Mouse (Mus musculus) hindbrain, postnatal 0 days (tissue): ENCODE data around the gene Tcea2. TPM values are rescaled to one million over a fixed set of nuclear protein-coding genes. Genes with fewer than 3 reads are reported as not detected.

ENCODE experiments used
- ATAC-seq: fragments of 200-750 bp; cut with Nextera tagmentation; 2 replicates; pipeline ENCODE4 v1.8.0; 2017; ENCODE audit warnings: mild to moderate bottlenecking, moderate TSS enrichment, moderate library complexity
- DNase-seq: peaks from one replicate; pipeline ENCODE4 v3.0.0-alpha.2; 2015; ENCODE audit warnings: low spot score
- H3K27ac ChIP-seq: fragments of 300-500 bp; sonication (generic); 2 replicates; pipeline ENCODE4 v1.5.1; 2014; ENCODE audit warnings: mild to moderate bottlenecking
- H3K27me3 ChIP-seq: fragments of 300-500 bp; sonication (generic); 2 replicates; pipeline ENCODE4 v1.6.1; 2014; ENCODE audit warnings: low read length, mixed read lengths; ENCODE audit not compliant: insufficient read depth
- H3K36me3 ChIP-seq: fragments of 300-500 bp; sonication (generic); 2 replicates; pipeline ENCODE4 v1.6.1; 2014; ENCODE audit warnings: low read length, mixed read lengths; ENCODE audit not compliant: insufficient read depth
- H3K4me1 ChIP-seq: fragments of 300-500 bp; sonication (generic); 2 replicates; pipeline ENCODE4 v1.6.1; 2014; ENCODE audit warnings: antibody characterized with exemption, low read length, mixed read lengths; ENCODE audit not compliant: insufficient read depth
- H3K4me2 ChIP-seq: fragments of 300-500 bp; sonication (generic); 2 replicates; pipeline ENCODE4 v1.6.1; 2014; ENCODE audit warnings: low read depth, mild to moderate bottlenecking, low read length, moderate library complexity, mixed read lengths
- H3K4me3 ChIP-seq: fragments of 300-500 bp; sonication (generic); 2 replicates; pipeline ENCODE4 v1.5.1; 2014; ENCODE audit warnings: low read length
- H3K9ac ChIP-seq: fragments of 300-500 bp; sonication (generic); replicated peaks from 2 replicates; pipeline ENCODE4 v1.6.1; 2014; ENCODE audit warnings: mild to moderate bottlenecking, low read length, moderate library complexity, mixed read lengths
- H3K9me3 ChIP-seq: fragments of 300-500 bp; sonication (generic); 2 replicates; pipeline ENCODE4 v1.6.1; 2016; ENCODE audit warnings: low read length, mixed read lengths
- CTCF ChIP-seq: IDR thresholded peaks from 2 replicates; pipeline ENCODE4 v1.5.1; 2016; ENCODE audit warnings: antibody characterized with exemption, control low read depth, low read depth
- WGBS: fragments of 180-500 bp; shearing (Covaris S2); extraction: QIAGEN DNeasy Blood & Tissue Kit; methylation state at CpG from one replicate; pipeline ENCODE4 v1.1.7; 2014; 5-methylcytosine and 5-hydroxymethylcytosine counted together
- polyA plus RNA-seq: library from polyadenylated mRNA; unstranded; fragments of >200 nt; fragmentation: Nextera tagmentation; extraction: Ambion mirVana; gene quantifications from 2 replicates; pipeline ENCODE4 v1.2.1, GENCODE M21; 2015
- total RNA-seq: library from RNA; depleted of rRNA; stranded (reverse); fragments of >200 nt; gene quantifications from 2 replicates; pipeline ENCODE4 v1.2.3, GENCODE M21; 2014

Gene Tcea2
- total and polyA plus RNA-seq, 2 experiments from 2014 or later, result 48.7 to 50.2 TPM

GRCm38 (mm10) chr2:181648926-181649325, 31.2 kb upstream of the Tcea2 start:
- ATAC-seq (peak; percentile 45; the same call in 1 of the 2 replicates), DNase-seq (peak; percentile 20)
- Histone ChIP-seq H3K4me2 (no peak overlapping the region), H3K4me1 (no peaks in the 10 kb centered on the region), H3K27me3 (no peaks in the 10 kb centered on the region), H3K9ac (no peak overlapping the region), H3K9me3 (no peaks in the 10 kb centered on the region), H3K4me3 (no peak overlapping the region), H3K36me3 (peaks cover 59% of the 10 kb centered on the region), H3K27ac (no peak overlapping the region; the same call in 1 of the 2 replicates)
- 66% methylated on average over 10 of the region's 10 CpGs for WGBS
- no peak for TF ChIP-seq CTCF

DNA sequence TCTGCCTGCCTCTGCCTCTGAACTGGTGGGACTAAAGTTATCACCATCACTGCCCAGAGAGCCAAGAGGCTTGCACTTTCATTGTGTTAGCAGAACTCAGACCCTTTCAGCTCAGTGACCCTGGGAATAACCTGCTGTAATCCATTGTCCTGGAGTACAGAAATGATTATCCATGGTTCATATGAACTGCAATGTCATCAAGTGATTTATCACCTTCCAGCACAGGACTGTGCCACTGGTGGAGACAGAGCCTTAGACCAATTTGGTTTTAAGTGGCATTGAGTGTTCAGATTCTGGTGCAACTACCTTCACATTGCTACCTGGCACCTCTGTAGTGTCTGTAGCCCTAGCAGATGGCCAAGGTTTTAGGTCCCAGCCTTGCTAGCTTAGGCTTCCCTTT, 27.0 kb upstream of the Tcea2 start:
- DNase-seq, result no peak
- Histone ChIP-seq H3K4me2 (no peak overlapping the region), H3K9me3 (no peaks in the 10 kb centered on the region), H3K4me3 (no peak overlapping the region), H3K4me1 (no peaks in the 10 kb centered on the region), H3K27ac (no peak overlapping the region), H3K36me3 (peaks cover 57% of the 10 kb centered on the region), H3K9ac (no peak overlapping the region), H3K27me3 (no peaks in the 10 kb centered on the region)
- TF ChIP-seq CTCF, result no peak
- ATAC-seq, result no peak

DNA sequence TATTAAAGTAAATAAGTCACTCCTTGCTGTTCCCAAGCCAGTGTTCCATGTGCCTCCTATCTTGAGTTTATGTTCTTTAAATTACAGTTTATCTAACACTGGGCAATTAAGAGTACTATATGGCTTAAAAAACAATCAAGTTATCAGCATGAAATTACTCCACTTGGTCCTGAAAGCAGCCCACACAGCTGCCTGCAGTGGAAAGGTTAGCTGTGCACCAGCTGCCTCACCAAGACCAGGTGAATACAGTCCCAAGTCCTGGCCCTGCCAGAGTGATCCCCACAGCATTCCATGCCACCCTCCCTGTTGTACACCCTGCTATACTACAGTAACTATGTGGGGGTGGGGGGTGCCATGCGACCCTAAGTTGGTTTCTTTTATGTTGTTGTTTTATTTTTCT, 26.6 kb upstream of the Tcea2 start:
- ATAC-seq, result 0 out of 2 replicates have a peak, but pooled peaks have one; percentile 5
- H3K4me3 ChIP-seq, result no peak overlapping the region
- H3K4me2 ChIP-seq, result no peak overlapping the region
- no peak for TF ChIP-seq CTCF
- DNase-seq, result no peak
- no peaks in the 10 kb centered on the region for H3K4me1 ChIP-seq
- H3K27me3 ChIP-seq, result no peaks in the 10 kb centered on the region
- no peaks in the 10 kb centered on the region for H3K9me3 ChIP-seq
- WGBS, result 90% methylated on average over 1 of the region's 1 CpGs
- no peak overlapping the region for H3K9ac ChIP-seq
- H3K36me3 ChIP-seq, result peaks cover 57% of the 10 kb centered on the region
- no peak overlapping the region for H3K27ac ChIP-seq

DNA sequence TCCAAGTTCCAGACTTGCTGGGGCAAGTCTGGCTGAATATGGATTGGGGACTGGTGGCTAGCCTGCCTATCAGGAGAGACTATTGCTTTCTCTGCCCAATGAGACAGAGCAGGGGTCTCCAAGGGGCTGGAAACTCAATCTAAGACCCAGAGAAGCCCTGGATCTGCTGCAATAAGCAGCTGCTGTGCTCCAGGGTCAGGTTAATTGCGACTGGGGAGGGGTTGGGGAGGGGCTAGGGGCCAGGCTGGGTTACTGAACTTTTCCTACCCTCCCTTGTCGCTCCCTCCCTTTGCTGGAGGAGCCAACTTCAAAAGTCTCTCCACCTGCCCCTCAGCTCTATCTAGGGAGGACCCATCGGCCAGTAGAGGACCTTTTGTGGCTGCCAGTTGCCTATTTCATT, 23.4 kb upstream of the Tcea2 start, which contains the start of gene Gm29797:
Gm29797 (plus strand) TSS at position 301 of the 400 bp plus-strand sequence.
- Histone ChIP-seq H3K9me3 (no peaks in the 10 kb centered on the region), H3K4me3 (no peak within 1 kb of the TSS), H3K27me3 (no peaks in the 10 kb centered on the region), H3K9ac (no peak within 1 kb of the TSS), H3K27ac (no peak within 1 kb of the TSS), H3K4me1 (no peaks in the 10 kb centered on the region), H3K36me3 (peaks cover 35% of the 10 kb centered on the region), H3K4me2 (no peak within 1 kb of the TSS)
- DNase-seq (no peak), ATAC-seq (no peak)
- no peak for TF ChIP-seq CTCF
- WGBS, result 74% methylated on average over 3 of the region's 3 CpGs

DNA sequence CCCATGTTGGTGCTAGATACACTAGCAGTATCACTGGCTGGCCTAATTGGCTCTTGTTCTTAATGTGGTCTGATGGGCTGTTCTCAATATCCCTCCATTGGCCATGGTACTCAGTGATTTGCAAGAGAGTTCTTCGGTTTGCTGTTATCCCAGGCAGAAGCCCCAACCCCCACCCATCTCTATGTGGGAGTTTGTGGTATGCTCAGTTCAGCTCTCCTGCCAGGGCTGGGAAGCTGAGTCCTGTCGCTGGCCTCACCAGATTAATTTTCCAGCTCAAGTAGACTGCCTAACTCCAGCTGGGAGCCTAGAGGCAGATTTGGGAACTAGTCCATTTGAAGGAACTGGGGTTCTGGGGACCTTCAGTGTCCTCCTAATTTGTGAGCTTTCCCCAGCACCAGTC, 22.7 kb upstream of the Tcea2 start:
- peaks cover 30% of the 10 kb centered on the region for H3K36me3 ChIP-seq
- H3K4me1 ChIP-seq, result no peaks in the 10 kb centered on the region
- no peak overlapping the region for H3K27ac ChIP-seq
- no peak for DNase-seq
- no peak overlapping the region for H3K4me2 ChIP-seq
- no peaks in the 10 kb centered on the region for H3K9me3 ChIP-seq
- WGBS, result 67% methylated on average over 2 of the region's 2 CpGs
- H3K4me3 ChIP-seq, result no peak overlapping the region
- ATAC-seq, result no peak
- no peaks in the 10 kb centered on the region for H3K27me3 ChIP-seq
- TF ChIP-seq CTCF, result no peak
- no peak overlapping the region for H3K9ac ChIP-seq

GRCm38 (mm10) chr2:181658528-181658927, 21.6 kb upstream of the Tcea2 start:
- H3K4me2 ChIP-seq, result no peak overlapping the region
- ATAC-seq, result no peak
- no peaks in the 10 kb centered on the region for H3K27me3 ChIP-seq
- H3K4me3 ChIP-seq, result no peak overlapping the region
- no peak for DNase-seq
- no peak overlapping the region for H3K9ac ChIP-seq
- H3K4me1 ChIP-seq, result no peaks in the 10 kb centered on the region
- no peak overlapping the region for H3K27ac ChIP-seq
- peaks cover 21% of the 10 kb centered on the region for H3K36me3 ChIP-seq
- 84% methylated on average over 7 of the region's 7 CpGs for WGBS
- no peaks in the 10 kb centered on the region for H3K9me3 ChIP-seq
- no peak for TF ChIP-seq CTCF

DNA sequence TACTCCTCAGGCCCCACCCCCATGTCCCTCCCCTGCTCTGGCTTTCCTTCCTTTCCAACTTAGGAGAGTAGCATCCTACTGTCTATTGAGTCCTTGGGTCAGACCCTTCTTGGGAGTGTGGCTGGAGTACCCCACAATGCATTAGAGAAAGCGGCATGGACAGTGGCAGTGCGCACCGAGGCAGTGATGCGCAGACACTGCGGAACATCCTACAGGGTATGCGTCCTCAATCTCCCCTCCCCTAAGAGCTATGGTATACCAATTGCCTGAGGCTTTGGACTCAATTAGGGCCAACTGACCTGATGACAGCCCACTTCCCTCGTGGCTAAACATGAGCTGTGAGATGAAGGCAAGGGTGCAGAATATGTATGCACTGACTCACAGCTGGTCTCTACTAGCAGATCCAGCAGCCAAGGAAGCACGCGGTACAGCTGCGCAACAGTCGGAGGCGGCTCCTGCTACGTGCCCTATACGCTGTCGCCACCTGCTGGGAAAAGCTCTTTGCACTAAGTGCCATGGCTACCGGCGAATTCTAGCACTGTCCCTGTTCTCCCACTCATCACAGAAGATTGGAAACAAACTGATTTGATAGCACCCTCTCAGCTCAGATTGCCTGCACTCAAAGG, 21.1 kb upstream of the Tcea2 start:
- no peaks in the 10 kb centered on the region for H3K9me3 ChIP-seq
- H3K27me3 ChIP-seq, result no peaks in the 10 kb centered on the region
- no peak overlapping the region for H3K27ac ChIP-seq
- H3K4me3 ChIP-seq, result no peak overlapping the region
- ATAC-seq (peak; percentile 36), DNase-seq (peak; percentile 34)
- no peak for TF ChIP-seq CTCF
- WGBS, result 39% methylated on average over 17 of the region's 17 CpGs
- peaks cover 19% of the 10 kb centered on the region for H3K36me3 ChIP-seq
- no peak overlapping the region for H3K9ac ChIP-seq
- H3K4me2 ChIP-seq, result no peak overlapping the region
- no peaks in the 10 kb centered on the region for H3K4me1 ChIP-seq
